Mouse (Mus musculus) left cerebral cortex, adult 11 months (tissue): ENCODE measurements around the gene Mrps18c.
A peak's percentile ranks its signal among the peaks of the same experiment; 100 is the strongest.

Experiments
- DNase-seq: peaks from one replicate; pipeline ENCODE4 v3.0.0; 2022; ENCODE audit warnings: low spot score

Mrps18c gene

DNA sequence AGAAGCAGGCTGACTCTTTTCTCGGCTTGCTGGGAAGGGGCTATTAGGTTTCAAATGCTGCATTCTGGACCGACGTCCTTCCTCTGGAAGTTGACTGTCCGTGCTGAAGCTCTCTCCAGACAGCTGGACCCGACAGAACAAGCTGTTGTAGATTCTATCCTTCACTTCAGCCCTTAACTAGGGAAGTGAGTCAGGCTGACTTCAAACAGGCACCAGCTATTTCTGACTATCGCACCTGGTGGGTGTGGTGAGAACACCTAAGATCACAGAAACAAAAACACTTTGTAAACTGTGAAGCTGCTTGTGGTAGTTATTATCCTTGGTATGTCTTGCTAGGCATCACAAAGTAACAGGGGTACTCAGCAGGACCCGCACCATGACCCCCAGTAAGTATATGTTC lies 28.1 kb downstream of the Mrps18c start:
- DNase-seq, result no peak

GRCm38 (mm10) chr5:100828701-100829100 lies 30.3 kb downstream of the Mrps18c start:
- DNase-seq, result no peak

GRCm38 (mm10) chr5:100832680-100833079 lies 34.3 kb downstream of the Mrps18c start:
- DNase-seq, result no peak

- DNase-seq, result no peak
Measured at GRCm38 (mm10) chr5:100833841-100834240, 35.4 kb downstream of the Mrps18c start.

DNA sequence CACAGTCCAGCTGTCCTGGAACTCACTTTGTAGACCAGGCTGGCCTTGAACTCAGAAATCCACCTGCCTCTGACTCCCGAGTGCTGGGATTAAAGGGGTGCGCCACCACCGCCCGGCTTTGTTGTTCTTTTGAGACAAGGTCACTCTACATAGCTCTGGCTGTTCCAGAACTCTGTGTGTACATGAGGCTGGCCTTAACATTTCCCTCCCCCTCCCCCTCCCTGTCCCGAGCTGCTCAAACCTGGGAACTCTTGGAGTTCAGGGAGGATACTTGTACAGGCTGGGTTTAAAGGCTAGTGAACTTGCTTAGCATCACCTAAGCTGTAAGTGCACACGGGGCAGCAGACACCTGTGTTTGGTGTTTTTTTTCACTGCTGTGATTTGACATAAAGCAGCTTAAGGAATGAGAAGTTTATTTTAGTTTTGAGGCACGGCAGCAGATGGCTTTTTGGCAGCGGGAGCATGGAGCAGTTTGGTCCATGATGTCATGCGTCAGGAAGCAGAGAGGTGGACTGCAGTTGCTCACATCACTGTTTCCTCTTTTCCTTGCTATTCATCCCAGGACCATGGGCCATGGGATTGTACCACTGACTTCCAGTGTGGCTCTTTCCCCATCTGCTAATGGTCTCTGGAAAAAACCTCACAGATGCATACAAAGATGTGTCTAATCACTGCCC lies 37.6 kb downstream of the Mrps18c start:
- no peak for DNase-seq

GRCm38 (mm10) chr5:100837907-100838306 lies 39.5 kb downstream of the Mrps18c start:
- DNase-seq, result no peak

DNA sequence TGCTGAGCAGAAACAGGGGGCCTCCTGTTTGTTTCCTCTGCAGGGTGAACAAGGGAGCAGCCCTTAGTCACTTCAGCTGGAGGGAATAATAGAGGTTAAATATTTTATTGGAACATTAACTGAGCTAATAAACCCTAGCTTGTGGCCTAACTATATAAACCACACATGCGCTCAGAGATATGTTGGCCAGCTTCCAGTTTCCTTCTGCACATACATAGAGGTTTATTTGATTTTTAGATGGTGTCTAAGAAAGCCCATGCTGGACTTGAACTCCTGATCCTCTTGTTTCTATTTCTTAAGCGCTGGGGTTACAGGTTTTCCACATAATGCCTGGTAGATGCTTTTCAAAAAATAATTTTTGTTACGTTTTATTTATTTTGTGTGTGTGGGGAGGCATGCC lies 46.1 kb downstream of the Mrps18c start:
- DNase-seq, result no peak

DNA sequence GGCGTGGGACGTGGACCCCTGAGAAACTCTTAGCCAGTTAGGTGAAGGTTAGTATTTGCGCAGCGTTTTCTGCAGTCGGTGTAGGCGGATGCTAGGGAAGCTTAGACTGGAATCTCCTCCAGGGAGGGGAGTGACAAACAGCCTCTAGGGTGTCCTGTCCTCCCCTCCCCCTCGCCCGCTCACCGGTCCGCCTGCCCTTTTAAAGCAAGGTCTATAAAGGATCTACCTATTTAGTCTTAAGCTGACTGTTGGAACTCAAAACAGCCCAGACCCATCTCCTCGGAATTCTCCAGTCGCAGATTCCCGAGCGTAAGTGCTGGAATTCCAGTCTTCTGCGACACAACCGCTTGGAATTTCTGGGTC lies 47.0 kb downstream of the Mrps18c start, which contains the start of gene Gpat3:
Gpat3 (plus strand) TSS at position 229 of the 363 bp plus-strand sequence.
- DNase-seq, result peak; percentile 11

DNA sequence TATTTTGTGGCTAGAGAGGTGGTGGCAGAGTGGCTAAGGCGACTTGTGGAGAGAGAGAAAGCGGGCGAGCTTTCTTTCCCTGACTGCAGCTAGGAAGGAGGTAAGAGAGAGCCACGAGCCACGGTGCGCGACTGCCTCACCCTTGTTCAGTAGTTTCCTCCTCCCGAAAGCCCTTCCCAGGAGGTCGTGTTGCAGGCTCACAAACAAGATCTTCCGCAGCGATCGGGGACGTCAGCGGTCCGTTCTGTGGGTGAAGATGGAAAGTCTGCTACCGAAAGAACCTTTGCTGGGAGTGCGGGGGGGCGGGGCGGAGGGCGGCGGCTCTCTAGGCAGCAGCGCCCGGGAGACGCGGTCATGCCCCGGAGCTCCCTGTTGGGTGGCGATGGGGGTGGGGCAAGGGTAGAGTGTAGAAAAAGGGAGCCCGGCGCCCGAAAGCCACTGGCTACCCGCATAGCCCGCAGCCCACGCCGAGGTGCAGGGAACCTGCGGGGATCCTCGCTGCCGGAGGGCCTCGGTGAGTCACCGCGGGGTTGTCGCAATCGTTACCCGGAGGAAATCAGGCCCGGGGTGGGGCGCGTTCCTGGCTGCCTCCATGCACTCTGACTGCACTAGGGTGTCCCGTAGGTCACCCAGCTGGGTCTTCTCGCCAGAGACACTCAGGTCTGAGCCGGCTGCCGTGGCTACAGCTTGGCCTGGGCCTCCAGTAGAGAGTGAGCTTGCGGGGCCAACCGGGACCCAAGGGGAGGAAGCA lies 47.6 kb downstream of the Mrps18c start:
- peak; percentile 12 for DNase-seq

GRCm38 (mm10) chr5:100846599-100846920 lies 48.1 kb downstream of the Mrps18c start:
- DNase-seq, result no peak

DNA sequence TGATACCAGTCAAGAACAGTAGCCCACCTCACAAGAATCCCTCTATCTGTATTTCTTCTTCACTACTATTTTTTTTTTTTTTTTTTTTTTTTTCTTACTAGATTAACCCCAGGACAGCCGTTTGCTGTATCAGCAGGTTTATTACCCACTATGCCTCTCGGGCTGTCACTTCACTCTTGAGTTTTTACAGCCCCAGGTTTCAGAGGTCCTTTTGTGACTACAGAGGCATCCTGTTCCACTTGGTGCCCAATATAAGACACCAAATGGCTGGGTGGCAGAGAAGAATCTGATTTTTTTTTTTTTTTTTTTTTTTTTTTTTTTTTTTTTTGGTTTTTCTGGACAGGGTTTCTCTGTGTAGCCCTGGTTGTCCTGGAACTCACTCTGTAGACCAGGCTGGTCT lies 48.7 kb downstream of the Mrps18c start:
- no peak for DNase-seq

- DNase-seq, result no peak
Measured at GRCm38 (mm10) chr5:100853963-100854362, 55.5 kb downstream of the Mrps18c start.
